Mouse (Mus musculus): ENCODE data around the gene Dbi.
A peak's percentile ranks its signal among the peaks of the same experiment; 100 is the strongest.

The Dbi gene

GRCm38 (mm10) chr1:120120969-120121811 lies at the start of gene Dbi, which contains the start of gene 3110009E18Rik:
Gene Dbi, minus strand, starts transcription at chr1:120121078.
Gene 3110009E18Rik, plus strand, starts transcription at chr1:120121187.
- DNase-seq (ENCODE audit: low read depth in 2 of 2, low spot score in 2 of 2) = peak; percentile 90 to 91

- DNase-seq (ENCODE audit: low read depth in 2 of 2, low spot score in 2 of 2) = no peak
These were observed 49.4 kb upstream of the Dbi start for GRCm38 (mm10) chr1:120170307-120170706.

DNA sequence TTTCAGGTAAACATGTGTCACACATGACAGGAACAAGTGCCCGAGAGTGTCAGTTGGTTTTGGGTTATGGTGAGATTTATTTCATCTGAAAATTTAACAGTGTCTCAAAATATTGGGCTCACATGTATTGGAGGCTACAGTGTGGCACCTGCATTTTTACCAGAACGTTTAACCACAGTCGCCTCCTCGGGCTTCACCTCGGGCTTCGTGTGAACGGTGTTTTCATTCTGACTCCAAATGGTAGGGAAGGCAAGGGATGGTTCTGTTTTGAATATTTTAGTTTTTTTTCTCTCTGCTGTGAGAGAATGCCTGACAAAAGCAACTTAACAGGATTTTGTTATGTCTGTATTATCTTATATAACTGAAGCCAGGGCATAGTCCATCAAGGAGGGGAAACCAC lies 47.8 kb upstream of the Dbi start:
- no peak for DNase-seq (ENCODE audit: low read depth in 2 of 2, low spot score in 2 of 2)

DNA sequence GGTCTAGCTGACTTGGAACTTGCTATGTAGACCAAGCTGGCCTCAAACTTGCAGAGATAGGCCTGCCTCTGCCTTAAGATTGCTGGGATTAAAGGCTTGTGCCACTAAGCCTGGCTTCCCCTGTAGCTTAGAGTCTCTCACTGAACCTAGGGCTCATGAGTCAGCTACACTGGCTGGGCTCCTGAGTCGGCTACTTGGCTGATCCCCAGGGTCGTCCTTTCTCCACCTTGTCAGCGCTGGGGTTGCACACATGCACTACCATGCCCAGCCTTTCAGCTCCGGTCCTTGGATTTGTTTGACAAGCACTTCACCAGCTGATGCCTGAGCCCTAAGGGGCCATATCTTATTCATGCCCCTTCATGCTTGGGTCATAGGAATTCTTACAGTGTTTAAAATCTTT lies 47.1 kb upstream of the Dbi start:
- DNase-seq (ENCODE audit: low read depth in 2 of 2, low spot score in 2 of 2) = no peak

GRCm38 (mm10) chr1:120162616-120163015 lies 41.7 kb upstream of the Dbi start:
- DNase-seq (ENCODE audit: low read depth in 2 of 2, low spot score in 2 of 2) = no peak

DNA sequence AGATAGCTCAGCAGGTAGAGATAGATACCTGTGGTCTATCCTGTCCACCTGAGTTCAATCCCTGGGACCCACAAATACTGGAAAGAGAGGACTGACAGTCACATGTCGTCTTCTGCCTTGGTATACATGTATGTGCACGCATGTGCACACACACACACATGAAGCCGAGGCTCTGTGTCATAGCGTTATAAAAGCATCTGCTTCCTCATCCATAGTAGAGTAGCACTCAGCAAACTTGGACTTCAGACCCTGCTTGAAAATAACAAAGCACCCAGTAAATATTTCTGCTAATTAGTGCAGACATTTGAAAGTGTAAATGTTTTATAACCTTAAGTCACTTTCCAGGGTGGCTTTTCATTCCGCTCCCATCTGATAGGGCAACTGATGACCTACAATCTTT lies 40.6 kb upstream of the Dbi start:
- DNase-seq (ENCODE audit: low read depth in 2 of 2, low spot score in 2 of 2) = no peak

GRCm38 (mm10) chr1:120158474-120159127 lies 37.7 kb upstream of the Dbi start:
- DNase-seq (ENCODE audit: low read depth in 2 of 2, low spot score in 2 of 2) = no peak

GRCm38 (mm10) chr1:120155325-120155724 lies 34.4 kb upstream of the Dbi start:
- peak; percentile 3 to 14 for DNase-seq (ENCODE audit: low read depth in 2 of 2, low spot score in 2 of 2)

DNA sequence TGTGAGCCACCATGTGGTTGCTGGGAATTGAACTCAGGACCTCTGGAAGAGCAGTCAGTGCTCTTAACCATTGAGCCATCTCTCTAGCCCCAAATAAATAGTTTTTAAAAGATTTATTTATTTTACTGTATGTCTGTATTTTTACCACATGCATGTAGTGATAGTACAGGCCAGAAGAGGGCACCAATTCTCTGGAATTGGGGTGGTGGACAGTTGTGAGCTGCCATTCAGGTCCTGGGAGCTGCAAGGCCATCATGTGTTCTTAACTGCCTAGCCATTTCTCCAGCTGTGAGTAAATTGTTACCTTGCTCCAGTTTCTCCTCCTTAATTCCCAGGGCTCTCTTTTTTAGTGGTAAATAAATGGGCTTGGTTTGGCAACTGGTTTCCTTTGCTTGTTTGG lies 33.4 kb upstream of the Dbi start:
- no peak for DNase-seq (ENCODE audit: low read depth in 2 of 2, low spot score in 2 of 2)

DNA sequence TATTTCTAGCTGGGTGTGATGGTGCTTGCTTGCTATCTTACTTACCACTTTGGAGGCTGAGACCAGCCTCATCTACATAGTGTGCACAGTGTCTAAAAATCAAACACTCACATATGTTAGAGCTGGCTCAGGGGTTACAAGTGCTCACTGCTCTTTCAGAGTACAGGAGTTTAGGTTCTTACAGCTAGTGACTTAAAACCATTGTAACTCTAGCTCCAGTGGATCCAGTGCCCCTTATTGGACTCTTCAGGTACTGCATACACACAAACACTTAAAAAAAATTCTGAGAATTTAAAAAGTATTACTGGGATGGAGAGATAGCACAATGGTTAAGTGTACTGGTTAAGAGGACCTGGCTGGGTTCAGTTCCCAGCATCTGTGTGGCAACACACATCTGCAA lies 26.1 kb upstream of the Dbi start:
- DNase-seq (ENCODE audit: low read depth in 2 of 2, low spot score in 2 of 2) = no peak

GRCm38 (mm10) chr1:120145527-120146216 lies 24.8 kb upstream of the Dbi start:
- DNase-seq (ENCODE audit: low read depth in 2 of 2, low spot score in 2 of 2) = no peak

DNA sequence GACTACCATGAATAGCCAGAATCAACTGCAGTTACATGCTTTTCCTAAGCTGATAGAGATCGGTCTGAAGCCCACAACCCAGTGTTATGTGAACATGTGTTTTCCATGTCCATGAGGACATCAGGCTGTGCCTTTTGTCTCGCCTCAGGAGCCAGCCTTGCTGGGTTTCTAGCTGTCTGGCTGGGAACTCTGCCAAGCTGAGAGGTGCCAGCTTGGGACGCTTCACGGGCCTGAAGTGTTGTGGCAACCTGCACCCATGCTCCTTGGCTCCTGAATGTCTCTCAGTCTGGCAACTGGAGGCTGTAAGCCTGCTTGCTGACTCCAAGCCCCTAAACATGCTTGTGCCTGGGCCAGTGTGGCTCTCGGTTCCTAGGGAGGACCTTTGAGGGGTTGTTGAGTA lies 21.7 kb upstream of the Dbi start:
- DNase-seq (ENCODE audit: low read depth in 2 of 2, low spot score in 2 of 2) = no peak

GRCm38 (mm10) chr1:120140144-120140693 lies 19.3 kb upstream of the Dbi start:
- no peak for DNase-seq (ENCODE audit: low read depth in 2 of 2, low spot score in 2 of 2)

- DNase-seq (ENCODE audit: low read depth in 2 of 2, low spot score in 2 of 2) = no peak
These were observed 18.2 kb upstream of the Dbi start for GRCm38 (mm10) chr1:120138923-120139540.

- DNase-seq (ENCODE audit: low read depth in 2 of 2, low spot score in 2 of 2) = no peak
These were observed 15.3 kb upstream of the Dbi start for GRCm38 (mm10) chr1:120135934-120136786.

GRCm38 (mm10) chr1:120132376-120132775 lies 11.5 kb upstream of the Dbi start:
- no peak for DNase-seq (ENCODE audit: low read depth in 2 of 2, low spot score in 2 of 2)

- DNase-seq (ENCODE audit: low read depth in 2 of 2, low spot score in 2 of 2) = no peak
These were observed 5.4 kb upstream of the Dbi start for GRCm38 (mm10) chr1:120126318-120126717.

DNA sequence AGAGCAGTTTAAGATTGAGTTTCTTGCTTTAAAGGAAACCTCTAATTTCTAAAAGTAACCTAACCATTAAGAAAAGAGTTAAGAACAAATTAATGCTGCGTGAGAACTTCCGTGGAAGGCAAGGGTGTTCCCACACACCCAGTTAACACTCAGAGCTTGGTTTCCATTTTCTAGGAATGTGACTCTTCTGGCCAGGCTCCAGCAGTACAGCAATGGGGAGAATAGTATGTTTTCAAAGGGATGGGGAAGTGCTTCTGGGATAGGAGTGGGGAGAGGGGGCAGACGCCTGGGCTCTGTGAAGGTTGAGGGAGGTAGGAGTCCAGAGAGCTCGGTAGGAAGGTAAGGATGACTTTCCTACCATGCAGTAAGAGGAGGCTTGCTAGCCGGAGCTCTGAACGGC lies 4.6 kb upstream of the Dbi start:
- no peak for DNase-seq (ENCODE audit: low read depth in 2 of 2, low spot score in 2 of 2)

DNA sequence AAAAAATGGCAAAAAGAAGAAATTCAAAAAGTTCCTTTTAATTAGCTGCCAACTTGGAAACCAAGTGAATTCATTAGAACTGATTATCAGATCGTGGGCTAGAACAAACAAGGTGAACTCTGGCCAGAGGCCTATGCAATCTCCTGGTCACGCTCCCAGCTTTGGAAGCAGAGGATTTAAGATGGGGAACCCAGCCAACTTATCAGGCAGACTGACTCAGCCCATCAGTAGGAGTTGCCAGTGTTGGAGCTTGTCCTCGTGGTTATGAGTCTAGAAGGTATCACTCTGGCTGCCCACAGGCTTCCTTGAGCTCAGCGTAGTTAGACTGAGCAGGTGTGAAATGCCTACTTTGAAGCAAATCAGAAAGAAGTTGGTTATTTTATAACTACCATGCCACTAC lies 4.0 kb upstream of the Dbi start:
- DNase-seq (ENCODE audit: low read depth in 2 of 2, low spot score in 2 of 2) = no peak

DNA sequence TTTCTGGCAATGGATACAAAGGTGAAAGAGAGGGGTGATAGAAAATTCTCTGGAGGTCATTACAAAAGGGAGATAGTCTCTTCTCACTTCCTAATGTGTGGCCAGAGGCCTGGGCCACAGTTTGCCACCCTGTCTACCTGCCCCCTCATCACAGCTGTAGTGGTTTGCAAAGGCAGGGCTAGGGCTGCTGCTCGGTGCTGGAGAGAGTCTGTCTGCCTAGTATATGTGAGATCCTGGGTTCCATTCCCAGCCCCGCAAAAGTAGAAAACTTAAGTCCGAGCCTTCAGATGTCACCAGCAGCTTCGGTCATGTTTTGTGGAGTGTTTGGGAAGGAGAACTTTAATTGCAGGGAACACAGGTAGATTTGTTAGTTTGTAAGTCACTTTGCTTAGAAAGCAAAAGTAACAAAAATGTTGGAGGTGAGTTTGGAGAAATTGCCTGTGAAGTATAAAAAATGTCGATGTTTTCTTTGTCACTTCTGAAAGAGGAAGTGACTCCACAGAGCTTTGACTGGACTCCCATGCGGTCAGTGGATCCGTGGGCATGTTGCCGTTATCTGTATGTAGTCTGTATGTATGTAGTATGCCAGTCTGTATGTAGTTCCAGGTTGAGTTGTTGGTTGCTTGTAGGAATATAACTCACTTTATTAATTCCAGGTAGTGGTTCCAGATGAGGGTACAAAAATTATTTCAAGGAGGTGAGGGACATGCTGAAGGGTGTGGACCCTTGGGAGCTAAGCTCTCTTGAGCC lies 1.9 kb upstream of the Dbi start:
- no peak for DNase-seq (ENCODE audit: low read depth in 2 of 2, low spot score in 2 of 2)
